Mouse (Mus musculus) lung, postnatal 0 days (tissue): ENCODE results near the gene Socs2. TPM values are rescaled to one million over a fixed set of nuclear protein-coding genes. Genes with fewer than 3 reads are reported as not detected.

ENCODE experiments used
- ATAC-seq: fragments of 200-750 bp; cut with Nextera tagmentation; 2 replicates; pipeline ENCODE4 v1.8.0; 2017; ENCODE audit warnings: moderate library complexity
- DNase-seq: peaks from one replicate; pipeline ENCODE4 v3.0.0-alpha.2; 2016; ENCODE audit warnings: low spot score
- H3K27ac ChIP-seq: fragments of 300-500 bp; sonication (generic); 2 replicates; pipeline ENCODE4 v1.5.1; 2014; ENCODE audit warnings: antibody characterized with exemption, mild to moderate bottlenecking, low read length, mixed read lengths
- H3K27me3 ChIP-seq: fragments of 300-500 bp; sonication (generic); replicated peaks from 2 replicates; pipeline ENCODE4 v1.6.1; 2014; ENCODE audit warnings: low read length, mixed read lengths; ENCODE audit not compliant: insufficient read depth
- H3K36me3 ChIP-seq: fragments of 300-500 bp; sonication (generic); 2 replicates; pipeline ENCODE4 v1.6.1; 2014; ENCODE audit warnings: low read length, mixed read lengths; ENCODE audit not compliant: insufficient read depth
- H3K4me1 ChIP-seq: fragments of 300-500 bp; sonication (generic); 2 replicates; pipeline ENCODE4 v1.6.1; 2014; ENCODE audit warnings: antibody characterized with exemption, low read depth, low read length, mixed read lengths; ENCODE audit not compliant: insufficient read depth
- H3K4me2 ChIP-seq: fragments of 300-500 bp; sonication (generic); replicated peaks from 2 replicates; pipeline ENCODE4 v1.6.1; 2014; ENCODE audit warnings: low read depth, mild to moderate bottlenecking, low read length, moderate library complexity, mixed read lengths
- H3K4me3 ChIP-seq: fragments of 300-500 bp; sonication (generic); 2 replicates; pipeline ENCODE4 v1.5.1; 2014; ENCODE audit warnings: low read depth, low read length
- H3K9ac ChIP-seq: fragments of 300-500 bp; sonication (generic); replicated peaks from 2 replicates; pipeline ENCODE4 v1.6.1; 2014; ENCODE audit warnings: low read depth, mild to moderate bottlenecking
- H3K9me3 ChIP-seq: fragments of 300-500 bp; sonication (generic); 2 replicates; pipeline ENCODE4 v1.6.1; 2016; ENCODE audit warnings: low read length, mixed read lengths
- CTCF ChIP-seq: IDR thresholded peaks from 2 replicates; pipeline ENCODE4 v1.5.1; 2016; ENCODE audit warnings: antibody characterized with exemption, mild to moderate bottlenecking
- EP300 ChIP-seq: IDR thresholded peaks from 2 replicates; pipeline ENCODE4 v1.6.1; 2016; ENCODE audit warnings: antibody characterized with exemption, mild to moderate bottlenecking, control low read depth
- WGBS: fragments of 180-500 bp; shearing (Covaris S2); extraction: QIAGEN DNeasy Blood & Tissue Kit; methylation state at CpG from one replicate; pipeline ENCODE4 v1.1.7; 2014; 5-methylcytosine and 5-hydroxymethylcytosine counted together
- polyA plus RNA-seq: library from polyadenylated mRNA; unstranded; fragments of >200 nt; fragmentation: Nextera tagmentation; extraction: Ambion mirVana; gene quantifications from 2 replicates; pipeline ENCODE4 v1.2.1, GENCODE M21; 2015

Socs2 gene
- polyA plus RNA-seq, 1 experiment from 2014 or later, result 396 TPM

DNA sequence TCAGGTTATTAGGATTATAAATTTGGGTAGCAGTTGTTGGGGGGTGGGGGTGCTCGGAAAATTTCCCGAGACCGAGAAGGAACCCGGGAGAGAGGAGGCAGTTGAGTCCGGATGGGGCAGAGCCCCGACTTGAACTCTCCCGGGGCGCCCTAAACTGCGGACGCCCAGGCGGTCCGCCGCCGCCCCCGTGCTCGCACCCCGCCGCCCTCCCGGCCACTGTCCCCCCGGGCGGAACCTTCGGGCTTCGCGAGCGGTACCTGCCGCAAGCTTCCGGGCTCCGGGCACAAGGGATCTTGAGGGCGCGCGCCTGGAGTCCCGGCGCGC is 657 bp downstream of the Socs2 start:
- Histone ChIP-seq H3K4me3 (peak overlapping the region; percentile 91), H3K36me3 (no peaks in the 10 kb centered on the region), H3K9me3 (no peaks in the 10 kb centered on the region), H3K4me2 (peak overlapping the region; percentile 94), H3K4me1 (peaks cover 2% of the 10 kb centered on the region; the same call in 1 of the 2 replicates), H3K27ac (peak overlapping the region; percentile 97), H3K9ac (peak overlapping the region; percentile 96), H3K27me3 (no peaks in the 10 kb centered on the region)
- ATAC-seq (peak; percentile 23; the same call in 1 of the 2 replicates), DNase-seq (no peak)
- TF ChIP-seq CTCF (no peak), EP300 (no peak)
- whole genome bisulfite sequencing, result under 1% methylated on average over 30 of the region's 34 CpGs

DNA sequence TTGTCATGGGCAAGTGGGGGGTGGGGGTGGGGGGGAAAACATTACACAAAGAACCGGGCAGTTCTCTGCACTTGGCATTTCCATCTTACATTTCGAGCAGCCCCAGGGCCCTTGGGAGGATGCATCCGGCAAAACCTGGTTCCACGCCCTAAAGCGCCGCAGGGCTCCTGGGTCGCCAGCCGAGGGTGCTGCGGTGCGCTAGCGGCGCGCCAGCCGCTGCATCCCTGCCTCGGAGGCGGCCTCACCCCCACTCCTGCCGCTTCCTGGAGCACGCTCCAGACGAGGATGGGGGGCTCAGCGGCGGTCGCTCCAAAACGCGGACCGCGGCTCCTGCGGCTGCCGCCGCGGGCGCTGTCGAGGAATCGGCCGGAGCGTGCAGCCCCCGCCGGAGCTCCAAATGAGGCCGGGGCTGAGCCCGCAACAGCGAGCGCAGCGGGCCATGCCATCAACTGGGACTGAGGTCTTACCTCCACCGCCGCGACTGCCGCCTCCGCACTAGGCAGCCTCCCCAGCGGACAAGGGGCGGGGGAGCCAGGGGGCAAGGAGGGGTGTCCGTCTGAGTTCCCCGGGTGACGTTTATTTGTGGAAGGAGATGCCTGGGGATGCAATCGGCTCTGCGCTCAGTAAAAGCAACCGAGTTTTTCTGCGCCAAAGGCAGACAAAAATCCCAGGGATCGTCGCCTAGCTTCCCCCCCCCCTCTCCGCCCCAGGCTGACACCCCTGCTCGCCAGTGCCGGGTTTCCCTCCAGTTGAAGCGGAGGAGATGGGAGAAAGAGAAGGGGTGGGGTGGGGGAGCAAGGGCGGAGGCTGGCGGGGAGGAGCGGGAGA is 1.2 kb downstream of the Socs2 start:
- Histone ChIP-seq H3K27ac (peak overlapping the region; percentile 97), H3K9me3 (no peaks in the 10 kb centered on the region), H3K9ac (peak overlapping the region; percentile 96), H3K4me1 (peaks cover 5% of the 10 kb centered on the region; the same call in 1 of the 2 replicates), H3K27me3 (no peaks in the 10 kb centered on the region), H3K4me2 (peak overlapping the region; percentile 94), H3K4me3 (peak overlapping the region; percentile 91), H3K36me3 (no peaks in the 10 kb centered on the region)
- TF ChIP-seq CTCF (peak; percentile 41), EP300 (no peak)
- WGBS, result 1% methylated on average over 44 of the region's 65 CpGs
- DNase-seq (peak; percentile 74), ATAC-seq (peak; percentile 10)

DNA sequence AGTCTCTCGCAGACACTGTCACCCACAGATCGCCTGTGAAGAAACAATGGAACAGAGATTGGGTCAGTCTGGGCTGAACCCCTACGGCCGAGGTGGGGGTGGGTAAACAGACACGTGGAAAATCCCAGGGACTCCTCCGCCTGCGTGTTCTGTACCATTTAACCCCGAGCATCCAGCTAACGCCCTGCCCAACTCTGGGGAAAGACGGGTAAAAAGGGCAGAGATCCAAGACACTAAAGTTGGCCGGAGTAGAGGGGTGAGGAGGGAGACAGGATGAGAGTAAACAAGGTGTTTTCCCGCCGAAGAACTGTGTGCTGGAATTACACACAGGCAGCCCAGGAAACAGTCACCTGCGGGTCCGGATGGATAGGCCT is 1.8 kb downstream of the Socs2 start:
- peak; percentile 66 for DNase-seq
- H3K27me3 ChIP-seq, result no peaks in the 10 kb centered on the region
- no peak for ATAC-seq
- H3K4me1 ChIP-seq, result peaks cover 4% of the 10 kb centered on the region; the same call in 1 of the 2 replicates
- under 1% methylated on average over 15 of the region's 15 CpGs for WGBS
- peak overlapping the region; percentile 94 for H3K4me2 ChIP-seq
- H3K4me3 ChIP-seq, result peak overlapping the region; percentile 91
- TF ChIP-seq EP300 (no peak), CTCF (no peak)
- H3K9ac ChIP-seq, result peak overlapping the region; percentile 96
- H3K36me3 ChIP-seq, result no peaks in the 10 kb centered on the region; the same call in 1 of the 2 replicates
- no peaks in the 10 kb centered on the region for H3K9me3 ChIP-seq
- peak overlapping the region; percentile 97 for H3K27ac ChIP-seq

DNA sequence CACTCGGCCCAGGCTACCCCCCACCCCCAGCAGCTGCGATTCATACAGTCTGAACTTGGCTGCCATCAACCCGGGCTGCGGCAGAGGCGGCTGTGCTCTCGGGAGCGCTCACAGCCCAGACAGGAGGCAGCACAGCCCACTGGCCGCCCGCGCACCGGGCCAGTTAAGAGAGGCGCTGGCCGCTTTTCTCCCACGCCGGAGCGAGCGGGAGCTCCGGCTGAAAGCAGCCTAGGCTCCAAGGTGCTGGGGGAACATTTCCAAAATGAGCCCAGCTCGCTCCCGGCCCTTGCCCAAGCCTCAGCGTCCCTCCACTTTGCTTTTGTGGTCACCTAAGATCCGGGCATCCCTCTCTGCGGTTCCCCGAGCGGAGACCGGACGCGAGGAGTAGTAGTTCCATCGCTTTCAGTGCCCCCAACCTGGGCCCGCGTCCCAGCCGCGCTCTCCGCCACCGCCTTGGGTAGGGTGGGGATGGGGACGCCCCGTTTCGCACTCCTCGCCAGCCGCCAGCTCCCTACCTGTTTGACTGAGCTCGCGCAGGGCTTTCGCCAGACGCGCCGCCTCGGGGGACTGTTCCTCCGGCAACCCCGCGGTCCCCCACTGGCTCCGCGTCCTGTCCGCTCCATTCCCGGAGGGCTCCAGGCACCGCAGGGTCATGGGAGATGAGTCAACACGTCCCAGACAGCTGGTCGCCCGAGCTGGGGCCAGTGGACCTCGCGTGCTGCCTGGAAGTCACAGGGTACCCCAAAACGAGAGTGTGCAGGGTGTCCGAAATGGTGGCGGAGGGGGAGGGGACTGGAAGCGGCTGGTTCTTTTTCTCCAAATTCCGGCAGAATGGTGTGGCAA is 2.4 kb downstream of the Socs2 start:
- Histone ChIP-seq H3K4me1 (0 out of 2 replicates have a peak, but pooled peaks cover 3% of the 10 kb centered on the region), H3K27me3 (no peaks in the 10 kb centered on the region), H3K4me2 (peak overlapping the region; percentile 94), H3K9ac (peak overlapping the region; percentile 96), H3K9me3 (no peaks in the 10 kb centered on the region), H3K36me3 (no peaks in the 10 kb centered on the region; the same call in 1 of the 2 replicates), H3K4me3 (peak overlapping the region; percentile 91), H3K27ac (peak overlapping the region; percentile 97)
- peak; percentile 48 for DNase-seq
- under 1% methylated on average over 60 of the region's 65 CpGs for WGBS
- TF ChIP-seq EP300 (no peak), CTCF (no peak; the same call in 1 of the 2 replicates)
- ATAC-seq, result no peak

DNA sequence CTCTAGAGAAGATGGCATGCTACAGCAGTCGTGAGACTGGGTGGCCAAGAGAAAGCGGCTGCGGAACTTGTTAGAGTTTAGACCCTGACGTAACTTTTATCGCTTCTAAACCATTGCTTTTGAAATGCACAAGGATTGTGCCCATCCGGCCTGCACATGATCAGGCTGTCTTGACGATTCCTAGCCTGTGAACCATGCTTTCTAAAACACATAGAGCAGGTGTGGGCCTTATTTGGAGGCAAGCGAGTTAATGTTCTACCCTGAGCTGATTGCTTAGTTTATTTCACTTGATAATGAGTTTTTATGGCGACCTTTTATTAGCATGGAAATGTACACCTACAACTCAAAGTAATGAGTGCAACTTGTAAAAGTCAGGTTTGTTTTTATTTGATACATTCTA is 5.8 kb downstream of the Socs2 start:
- Histone ChIP-seq H3K9ac (no peak overlapping the region), H3K4me3 (no peak overlapping the region), H3K36me3 (no peaks in the 10 kb centered on the region; the same call in 1 of the 2 replicates), H3K27me3 (no peaks in the 10 kb centered on the region), H3K9me3 (no peaks in the 10 kb centered on the region), H3K4me1 (0 out of 2 replicates have a peak, but pooled peaks cover 3% of the 10 kb centered on the region), H3K4me2 (no peak overlapping the region; the same call in 1 of the 2 replicates), H3K27ac (no peak overlapping the region)
- ATAC-seq (no peak), DNase-seq (no peak)
- TF ChIP-seq EP300, result no peak
- TF ChIP-seq CTCF, result no peak
- 87% methylated on average over 9 of the region's 9 CpGs for WGBS

DNA sequence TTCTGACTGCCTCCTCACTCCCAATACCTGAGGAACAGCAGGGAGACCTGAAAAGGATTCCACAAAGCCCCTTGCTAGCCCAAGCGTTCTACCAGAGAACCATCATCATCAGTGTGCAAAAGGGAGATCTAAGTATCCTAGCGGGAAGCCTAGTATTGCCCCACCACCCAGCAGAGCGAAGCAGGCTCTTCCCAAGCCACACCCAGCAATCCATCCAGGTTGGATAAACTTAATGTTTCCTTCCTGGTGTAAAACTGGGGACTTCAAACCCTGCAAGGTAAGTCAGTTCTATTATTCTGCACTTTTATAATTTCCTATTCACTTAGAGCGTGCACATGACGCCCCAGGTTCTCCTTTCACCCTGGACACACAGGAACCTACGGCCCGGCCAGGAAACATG is 6.3 kb downstream of the Socs2 start:
- 0 out of 2 replicates have a peak, but pooled peaks cover 3% of the 10 kb centered on the region for H3K4me1 ChIP-seq
- no peak overlapping the region for H3K9ac ChIP-seq
- no peak for ATAC-seq
- 73% methylated on average over 7 of the region's 7 CpGs for WGBS
- H3K36me3 ChIP-seq, result no peaks in the 10 kb centered on the region; the same call in 1 of the 2 replicates
- no peaks in the 10 kb centered on the region for H3K9me3 ChIP-seq
- H3K4me2 ChIP-seq, result no peak overlapping the region; the same call in 1 of the 2 replicates
- H3K27me3 ChIP-seq, result no peaks in the 10 kb centered on the region
- TF ChIP-seq EP300 (no peak), CTCF (no peak)
- no peak overlapping the region for H3K27ac ChIP-seq
- DNase-seq, result no peak
- no peak overlapping the region for H3K4me3 ChIP-seq
